Mouse (Mus musculus): ENCODE measurements around the gene Agpat1. TPM values are rescaled to one million over a fixed set of nuclear protein-coding genes. Genes with fewer than 3 reads are reported as not detected.

Agpat1 gene
- polyA plus RNA-seq, 1 experiment = 251 TPM

DNA sequence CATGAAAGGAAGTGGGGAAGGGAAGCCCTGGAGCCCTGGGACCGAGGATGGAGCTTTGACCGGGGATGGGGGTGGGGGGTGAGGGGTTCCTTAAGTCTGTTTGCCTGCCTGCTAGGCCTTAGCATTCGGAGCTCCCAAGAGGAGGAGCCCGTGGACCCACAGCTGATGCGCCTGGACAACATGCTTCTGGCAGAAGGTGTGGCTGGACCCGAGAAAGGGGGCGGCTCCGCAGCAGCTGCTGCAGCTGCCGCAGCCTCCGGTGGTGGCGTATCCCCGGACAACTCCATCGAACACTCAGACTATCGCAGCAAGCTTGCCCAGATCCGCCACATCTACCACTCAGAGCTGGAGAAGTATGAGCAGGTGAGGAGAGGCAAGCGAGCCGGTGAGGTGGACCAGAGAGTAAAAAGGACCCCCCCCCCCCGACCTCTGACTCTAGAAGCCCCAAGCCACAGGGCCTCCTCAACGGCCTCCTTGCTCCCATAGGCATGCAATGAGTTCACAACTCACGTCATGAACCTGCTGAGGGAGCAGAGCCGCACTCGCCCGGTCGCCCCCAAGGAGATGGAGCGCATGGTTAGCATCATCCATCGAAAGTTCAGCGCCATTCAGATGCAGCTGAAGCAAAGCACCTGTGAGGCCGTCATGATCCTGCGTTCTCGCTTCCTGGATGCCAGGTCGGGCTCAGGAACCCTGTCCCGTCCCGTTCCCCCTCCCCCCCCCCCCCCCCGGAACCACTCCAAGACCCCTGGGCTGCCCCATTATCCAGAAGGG, 10.1 kb upstream of the Agpat1 start:
- TF ChIP-seq POLR2A (IDR thresholded peaks at IDR 0.05; ENCODE audit: borderline replicate concordance, extremely low read depth, insufficient read depth, insufficient read length, poor library complexity, severe bottlenecking) (no peak), CTCF (IDR thresholded peaks at IDR 0.05; ENCODE audit: borderline replicate concordance, extremely low read depth, insufficient read depth, insufficient read length) (no peak)
- DNase-seq (ENCODE audit: low read depth) = peak; percentile 33

DNA sequence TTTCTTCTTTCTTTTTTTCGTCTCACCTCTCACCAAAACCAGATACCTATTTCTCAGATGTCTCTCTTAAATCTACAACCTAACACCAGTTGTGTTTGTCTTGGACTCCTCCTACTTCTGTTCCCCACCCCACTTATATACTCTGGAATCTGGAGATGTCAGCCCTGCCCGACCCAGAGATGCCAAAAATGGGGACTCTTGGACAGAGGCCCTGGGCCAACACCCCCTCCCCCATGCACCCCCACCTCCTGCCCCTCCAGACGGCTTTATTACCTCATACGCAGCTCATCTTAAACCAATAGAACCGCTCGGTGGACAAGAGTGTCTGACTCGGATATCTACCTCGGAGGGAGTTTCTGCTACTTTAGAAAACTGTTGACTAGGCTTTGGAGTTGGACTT, 8.0 kb upstream of the Agpat1 start:
- DNase-seq (ENCODE audit: low read depth) = no peak
- TF ChIP-seq POLR2A (IDR thresholded peaks at IDR 0.05; ENCODE audit: borderline replicate concordance, extremely low read depth, insufficient read depth, insufficient read length, poor library complexity, severe bottlenecking) (no peak), CTCF (IDR thresholded peaks at IDR 0.05; ENCODE audit: borderline replicate concordance, extremely low read depth, insufficient read depth, insufficient read length) (no peak)

DNA sequence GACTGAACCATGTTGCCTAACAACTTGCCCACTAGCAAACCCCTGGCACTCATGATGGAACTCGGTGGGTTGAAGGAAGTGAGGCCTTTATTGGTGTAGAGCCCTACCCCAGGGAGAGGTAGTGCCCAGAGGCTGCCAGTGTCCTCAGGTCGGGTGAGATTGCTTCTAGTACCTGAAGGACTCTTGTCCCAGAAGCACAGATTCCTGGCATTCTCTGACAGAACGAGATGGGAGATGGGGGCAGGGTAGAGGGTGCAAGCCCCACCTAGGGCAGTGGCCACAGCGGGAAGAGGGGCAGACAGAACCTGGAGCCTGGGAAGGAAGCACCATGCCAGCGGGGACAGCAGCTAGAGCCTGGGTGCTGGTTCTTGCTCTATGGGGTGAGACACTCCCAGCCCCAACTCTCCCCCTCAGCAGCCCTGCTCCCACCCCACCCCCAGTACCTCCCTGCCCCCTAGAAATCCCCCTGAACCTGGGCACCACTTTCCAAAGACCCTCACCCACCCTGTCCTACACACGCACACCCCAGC, 6.4 kb upstream of the Agpat1 start, which contains the start of gene Ager:
Ager (plus strand) TSS at position 297 of the 530 bp plus-strand sequence.
- no peak for DNase-seq (ENCODE audit: low read depth)
- TF ChIP-seq CTCF (IDR thresholded peaks at IDR 0.05; ENCODE audit: borderline replicate concordance, extremely low read depth, insufficient read depth, insufficient read length) (no peak), POLR2A (IDR thresholded peaks at IDR 0.05; ENCODE audit: borderline replicate concordance, extremely low read depth, insufficient read depth, insufficient read length, poor library complexity, severe bottlenecking) (no peak)

DNA sequence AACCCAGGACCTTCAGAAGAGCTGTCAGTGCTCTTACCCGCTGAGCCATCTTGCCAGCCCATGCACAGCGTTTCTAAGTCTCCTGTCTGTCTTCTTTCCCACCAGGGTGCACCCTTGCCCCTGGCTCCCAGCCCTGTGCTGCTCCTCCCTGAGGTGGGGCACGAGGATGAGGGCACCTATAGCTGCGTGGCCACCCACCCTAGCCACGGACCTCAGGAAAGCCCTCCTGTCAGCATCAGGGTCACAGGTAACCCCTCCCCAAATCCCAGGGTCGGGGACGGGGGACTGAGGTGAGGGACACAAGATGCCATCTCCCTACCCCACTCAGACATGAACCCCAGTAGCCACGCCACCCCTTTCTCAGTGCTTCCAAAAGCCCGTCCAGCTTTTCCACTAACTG, 4.2 kb upstream of the Agpat1 start:
- TF ChIP-seq CTCF (IDR thresholded peaks at IDR 0.05; ENCODE audit: borderline replicate concordance, extremely low read depth, insufficient read depth, insufficient read length) = no peak
- TF ChIP-seq POLR2A (IDR thresholded peaks at IDR 0.05; ENCODE audit: borderline replicate concordance, extremely low read depth, insufficient read depth, insufficient read length, poor library complexity, severe bottlenecking) = no peak
- no peak for DNase-seq (ENCODE audit: low read depth)

DNA sequence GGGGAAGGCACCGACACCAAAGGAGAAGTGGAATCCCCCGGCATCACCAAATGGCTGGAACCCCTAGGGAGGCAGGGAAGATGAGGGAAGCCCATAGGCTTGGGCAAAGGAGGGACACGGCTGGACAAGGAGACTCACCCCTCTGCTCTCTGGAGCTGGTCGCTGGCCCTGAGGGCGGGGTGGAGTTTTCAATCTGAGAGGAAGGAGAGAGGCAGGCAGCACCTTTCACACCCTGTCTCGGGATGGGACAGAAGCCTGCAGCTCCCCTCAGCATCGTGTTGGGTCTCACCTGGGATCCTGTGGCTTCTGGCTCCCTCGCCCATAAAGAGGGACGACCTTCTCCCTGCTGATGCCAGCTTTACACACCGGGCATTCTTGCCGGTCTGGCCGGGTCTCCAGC, 2.3 kb upstream of the Agpat1 start:
- TF ChIP-seq POLR2A (IDR thresholded peaks at IDR 0.05; ENCODE audit: borderline replicate concordance, extremely low read depth, insufficient read depth, insufficient read length, poor library complexity, severe bottlenecking) = no peak
- TF ChIP-seq CTCF (IDR thresholded peaks at IDR 0.05; ENCODE audit: borderline replicate concordance, extremely low read depth, insufficient read depth, insufficient read length) = no peak
- no peak for DNase-seq (ENCODE audit: low read depth)

DNA sequence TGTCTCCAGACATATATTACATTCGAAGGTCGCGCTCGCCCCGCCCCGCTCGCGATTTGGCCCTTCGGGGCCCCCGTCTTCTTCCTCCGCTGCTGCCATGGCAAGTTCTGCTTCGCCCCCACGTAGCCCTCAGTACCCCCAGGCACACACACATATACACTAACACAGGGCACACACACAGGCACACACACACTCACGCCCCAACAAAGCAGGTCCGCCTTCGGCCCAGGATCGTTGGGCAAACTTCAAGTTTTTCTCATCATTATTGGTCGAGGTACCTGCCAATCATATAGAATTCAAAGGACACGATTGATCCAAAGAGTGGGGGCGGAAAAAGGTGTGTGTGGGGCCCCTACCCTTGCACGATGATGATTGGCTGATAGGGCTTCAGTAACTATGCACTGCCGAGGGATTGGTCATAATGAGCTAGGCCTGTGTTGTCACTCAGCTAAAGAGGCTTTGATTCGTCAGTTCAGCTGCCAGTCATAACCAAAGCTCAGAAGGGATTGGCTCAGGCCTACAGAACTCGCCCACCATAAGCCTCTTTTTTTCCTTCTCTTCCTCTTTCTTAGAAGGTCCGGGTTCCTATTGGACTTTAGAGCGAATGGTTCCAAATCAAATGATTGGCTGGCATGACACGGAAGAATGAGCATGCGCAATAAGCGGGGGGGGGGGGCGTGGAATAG, 544 bp upstream of the Agpat1 start, which contains the start of gene Rnf5:
Rnf5 (minus strand) TSS at position 316 of the 686 bp plus-strand sequence.
- TF ChIP-seq POLR2A (IDR thresholded peaks at IDR 0.05; ENCODE audit: borderline replicate concordance, extremely low read depth, insufficient read depth, insufficient read length, poor library complexity, severe bottlenecking) = peak; percentile 15; the same call in 1 of the 2 replicates
- no peak for TF ChIP-seq CTCF (IDR thresholded peaks at IDR 0.05; ENCODE audit: borderline replicate concordance, extremely low read depth, insufficient read depth, insufficient read length)
- DNase-seq (ENCODE audit: low read depth) = peak; percentile 100

DNA sequence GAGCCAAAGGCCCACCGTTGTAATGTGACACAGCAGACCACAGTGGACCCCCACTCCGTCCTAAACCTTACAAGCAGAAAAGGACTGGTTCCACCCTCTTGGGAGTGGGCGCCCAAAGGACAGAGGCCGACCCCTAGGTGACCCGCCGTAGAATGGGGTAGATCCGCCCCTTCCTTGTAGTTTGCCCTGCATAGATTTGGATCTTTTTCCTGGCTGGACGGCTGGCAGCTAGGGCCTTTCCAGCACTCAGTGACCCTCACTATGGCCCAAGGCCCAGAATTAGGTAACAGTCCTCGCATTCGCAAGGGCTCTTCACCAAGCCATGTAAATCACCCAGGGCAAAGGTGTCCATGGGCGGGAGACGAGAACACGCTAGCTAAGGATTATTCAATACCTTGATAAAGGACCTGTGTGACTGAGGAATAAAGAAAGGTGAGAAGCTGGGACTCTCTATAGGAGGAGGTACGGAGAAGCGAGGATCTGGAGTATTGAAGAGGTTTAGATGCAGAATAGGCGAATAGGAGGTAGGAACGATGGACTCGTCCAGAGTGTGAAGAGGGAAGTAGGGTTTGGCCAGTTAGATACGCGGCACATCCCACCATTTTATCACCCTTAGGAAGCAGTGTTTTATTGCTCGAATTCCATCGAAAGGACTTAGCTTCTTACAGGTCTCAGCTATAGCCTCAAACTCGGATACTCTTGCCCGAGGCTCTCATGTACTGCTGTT, 612 bp downstream of the Agpat1 start:
- DNase-seq (ENCODE audit: low read depth) = no peak
- TF ChIP-seq POLR2A (IDR thresholded peaks at IDR 0.05; ENCODE audit: borderline replicate concordance, extremely low read depth, insufficient read depth, insufficient read length, poor library complexity, severe bottlenecking) = no peak
- TF ChIP-seq CTCF (IDR thresholded peaks at IDR 0.05; ENCODE audit: borderline replicate concordance, extremely low read depth, insufficient read depth, insufficient read length) = no peak

DNA sequence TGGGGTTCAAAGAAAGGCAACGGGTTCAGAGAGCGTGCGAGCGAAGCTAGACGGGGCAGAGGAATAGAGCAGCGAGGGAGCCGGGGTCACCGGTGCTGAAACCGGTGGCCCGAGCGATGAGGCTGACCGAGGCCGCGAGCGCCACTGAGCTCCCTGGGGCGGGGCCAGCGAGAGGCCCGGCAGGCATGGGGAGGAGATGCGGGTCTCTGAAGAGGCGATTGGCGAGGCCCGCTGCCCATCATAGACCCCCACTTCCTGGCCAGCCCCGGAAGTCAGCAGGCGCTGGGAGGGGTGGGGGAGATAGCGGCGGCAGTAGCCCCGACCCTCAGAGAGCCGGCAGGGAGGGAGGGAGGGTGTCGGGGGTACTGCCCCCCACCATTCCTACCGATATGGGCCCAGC, 1.5 kb downstream of the Agpat1 start:
- peak; percentile 85 for TF ChIP-seq POLR2A (IDR thresholded peaks at IDR 0.05; ENCODE audit: borderline replicate concordance, extremely low read depth, insufficient read depth, insufficient read length, poor library complexity, severe bottlenecking)
- TF ChIP-seq CTCF (IDR thresholded peaks at IDR 0.05; ENCODE audit: borderline replicate concordance, extremely low read depth, insufficient read depth, insufficient read length) = no peak

DNA sequence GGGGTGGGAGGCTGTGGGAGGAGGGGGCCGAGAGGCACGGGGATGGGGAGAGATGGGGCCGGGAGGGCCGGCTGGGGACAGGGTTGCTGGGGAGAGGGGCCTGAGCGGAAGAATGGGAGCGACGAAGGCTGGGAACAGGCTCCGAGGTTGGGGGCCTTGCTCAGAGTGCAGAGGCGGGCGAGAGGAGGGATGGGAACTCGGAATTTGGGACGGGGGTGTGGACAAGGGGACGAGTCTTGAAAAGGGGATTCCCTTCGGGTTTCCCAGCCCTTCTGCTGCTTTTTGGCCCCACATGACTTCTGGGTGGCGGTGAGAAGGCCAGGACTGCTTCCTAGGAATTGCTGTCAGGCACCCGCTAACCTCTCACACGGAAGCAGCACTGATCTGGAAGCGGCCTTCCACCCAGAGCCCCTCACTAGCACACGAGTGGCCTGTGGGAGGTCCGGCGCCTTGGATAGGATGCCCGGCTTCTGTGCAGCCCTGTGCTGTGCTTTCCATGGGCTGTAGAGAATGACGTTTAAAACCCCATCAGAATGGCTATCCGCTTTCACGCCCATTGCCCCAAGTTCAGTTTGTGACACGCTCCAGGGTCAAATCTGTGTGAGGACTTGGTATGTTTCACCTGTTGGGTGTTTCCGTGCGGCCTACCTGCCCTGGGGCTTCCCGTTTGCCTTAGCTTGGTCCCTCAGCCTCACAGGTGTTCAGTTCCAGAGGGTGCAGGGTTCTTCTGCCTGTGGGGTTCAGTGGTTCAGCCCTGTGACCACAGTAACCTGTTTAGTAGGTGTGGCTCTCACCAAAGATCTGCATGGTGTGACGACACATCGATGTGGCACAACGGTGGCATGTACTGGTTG, 2.4 kb downstream of the Agpat1 start:
- TF ChIP-seq POLR2A (IDR thresholded peaks at IDR 0.05; ENCODE audit: borderline replicate concordance, extremely low read depth, insufficient read depth, insufficient read length, poor library complexity, severe bottlenecking) (no peak), CTCF (IDR thresholded peaks at IDR 0.05; ENCODE audit: borderline replicate concordance, extremely low read depth, insufficient read depth, insufficient read length) (no peak)
- no peak for DNase-seq (ENCODE audit: low read depth)

More for the DNA sequence above, 1.5 kb downstream of the Agpat1 start:
- DNase-seq (ENCODE audit: low read depth) = peak; percentile 99

DNA sequence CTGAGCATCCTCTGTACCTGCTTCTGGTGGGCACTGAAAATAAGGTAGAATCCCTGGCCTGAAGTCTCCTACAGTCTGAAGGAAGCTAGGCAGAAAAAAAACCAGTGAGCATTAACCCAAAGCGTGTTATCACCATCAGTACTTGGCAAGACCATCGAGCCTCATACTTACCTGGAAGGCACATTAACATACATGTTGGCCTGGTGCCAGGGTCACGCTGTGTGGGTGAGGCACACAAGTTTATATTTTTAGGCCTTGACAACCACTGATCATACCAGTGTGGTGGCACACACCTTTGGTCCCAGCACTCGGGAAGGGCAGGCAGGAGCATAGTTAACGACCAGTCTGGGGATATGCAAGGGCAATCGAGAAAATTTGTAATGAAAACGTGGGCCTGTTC, 3.9 kb downstream of the Agpat1 start:
- DNase-seq (ENCODE audit: low read depth) = no peak
- TF ChIP-seq POLR2A (IDR thresholded peaks at IDR 0.05; ENCODE audit: borderline replicate concordance, extremely low read depth, insufficient read depth, insufficient read length, poor library complexity, severe bottlenecking) (no peak), CTCF (IDR thresholded peaks at IDR 0.05; ENCODE audit: borderline replicate concordance, extremely low read depth, insufficient read depth, insufficient read length) (no peak)
